Mouse (Mus musculus): ENCODE measurements around the gene Hspa5.
A peak's percentile ranks its signal among the peaks of the same experiment; 100 is the strongest.
"Not testable (repeated sequence)": the region's sequence is repeated elsewhere in the genome, so short reads cannot be mapped to it uniquely, and the experiment has no call there.

Gene Hspa5

DNA sequence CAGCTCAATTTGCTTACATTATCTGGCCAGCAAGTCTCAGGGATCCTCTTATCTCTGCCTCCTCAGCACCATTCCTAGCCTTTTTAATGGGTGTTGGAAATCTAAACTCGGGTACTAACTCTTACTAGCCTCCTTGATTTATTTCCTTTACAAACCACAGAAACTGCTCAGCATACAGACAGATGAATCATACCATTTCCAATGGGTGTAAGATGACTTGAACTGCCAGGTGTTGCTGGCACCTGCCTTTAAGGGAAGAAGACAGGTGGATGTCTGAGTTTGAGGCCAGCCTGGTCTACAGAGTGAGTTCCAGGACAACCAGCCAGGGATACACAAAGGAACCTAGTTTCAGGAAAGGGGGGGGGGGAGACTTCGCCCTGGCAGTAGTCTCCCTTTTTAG, 36.3 kb downstream of the Hspa5 start:
- DNase-seq (ENCODE audit: low spot score in 2 of 2): no peak

DNA sequence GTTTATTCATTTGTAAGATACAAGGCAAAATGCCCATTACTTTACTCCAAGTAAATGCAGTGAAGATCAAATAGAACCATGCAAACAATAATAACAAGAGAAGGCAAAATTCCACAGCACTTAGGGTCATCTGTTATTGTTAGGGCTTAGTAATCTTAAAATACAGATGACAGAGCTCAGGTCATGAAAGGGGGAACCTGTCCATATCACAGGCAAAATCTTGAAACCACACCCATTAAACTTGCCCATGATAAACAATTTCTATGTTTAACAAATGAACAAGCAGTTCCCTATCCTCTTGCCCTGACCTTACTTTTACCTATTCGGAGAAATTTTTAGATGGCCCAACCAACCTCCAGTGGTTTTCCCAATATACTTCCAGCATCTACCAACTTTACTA, 37.8 kb downstream of the Hspa5 start:
- DNase-seq (ENCODE audit: low spot score in 2 of 2): no peak

DNA sequence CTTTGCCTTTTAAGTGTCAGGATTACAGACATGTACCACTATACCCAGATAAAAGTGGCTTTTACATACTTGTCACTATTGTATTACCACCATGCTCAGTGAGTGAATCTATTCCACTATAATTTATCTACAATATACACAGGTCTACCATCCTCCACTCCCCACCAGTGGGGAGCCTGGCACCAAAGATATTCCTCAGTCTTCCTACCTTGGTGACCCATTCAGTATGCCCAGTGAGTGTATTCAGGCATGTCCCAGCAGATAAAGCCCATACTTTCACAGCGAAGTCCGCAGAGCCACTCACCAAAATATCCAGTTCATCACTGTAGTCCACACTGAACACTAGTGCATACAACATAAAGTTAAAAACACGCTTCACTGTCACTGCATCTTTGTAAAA, 39.0 kb downstream of the Hspa5 start:
- DNase-seq (ENCODE audit: low spot score in 2 of 2): no peak

DNA sequence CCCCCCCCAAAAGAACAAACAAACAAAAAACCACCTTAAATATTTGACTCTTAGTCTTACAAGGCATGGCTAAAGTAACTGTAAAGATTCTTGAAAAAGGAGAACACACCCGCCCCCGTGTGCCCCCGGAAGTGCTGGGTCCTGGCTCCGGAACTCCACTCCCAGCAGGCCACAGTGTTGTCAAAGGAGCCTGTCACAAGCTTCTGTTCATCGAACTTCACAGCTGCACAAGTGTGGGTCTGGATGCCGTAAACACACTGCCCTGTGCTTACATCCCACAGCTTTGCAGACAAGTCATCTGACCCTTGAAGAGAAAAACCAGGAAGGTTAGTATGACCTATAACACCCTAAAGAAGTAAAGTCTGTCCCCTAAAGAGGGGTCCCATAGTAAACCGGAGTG, 40.9 kb downstream of the Hspa5 start:
- no peak for DNase-seq (ENCODE audit: low spot score in 2 of 2)

DNA sequence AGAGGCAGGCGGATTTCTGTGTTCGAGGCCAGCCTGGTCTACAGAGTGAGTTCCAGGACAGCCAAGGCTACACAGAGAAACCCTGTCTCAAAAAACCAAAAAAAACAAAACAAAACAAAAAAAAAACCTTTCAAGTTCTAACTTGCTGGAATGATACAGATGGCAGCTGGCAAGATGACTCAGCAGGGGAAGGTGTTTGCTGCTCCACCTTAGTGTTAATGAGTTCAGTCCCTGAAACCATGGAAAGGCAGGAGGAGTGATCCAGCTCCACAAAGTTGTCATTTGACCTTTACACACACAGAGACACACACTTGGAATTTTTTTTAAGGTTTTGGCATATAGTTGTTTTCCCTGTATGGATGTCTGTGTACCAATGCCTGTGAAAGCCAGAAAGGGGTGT, 44.1 kb downstream of the Hspa5 start:
- not testable (repeated sequence) for DNase-seq (ENCODE audit: low spot score in 2 of 2)

DNA sequence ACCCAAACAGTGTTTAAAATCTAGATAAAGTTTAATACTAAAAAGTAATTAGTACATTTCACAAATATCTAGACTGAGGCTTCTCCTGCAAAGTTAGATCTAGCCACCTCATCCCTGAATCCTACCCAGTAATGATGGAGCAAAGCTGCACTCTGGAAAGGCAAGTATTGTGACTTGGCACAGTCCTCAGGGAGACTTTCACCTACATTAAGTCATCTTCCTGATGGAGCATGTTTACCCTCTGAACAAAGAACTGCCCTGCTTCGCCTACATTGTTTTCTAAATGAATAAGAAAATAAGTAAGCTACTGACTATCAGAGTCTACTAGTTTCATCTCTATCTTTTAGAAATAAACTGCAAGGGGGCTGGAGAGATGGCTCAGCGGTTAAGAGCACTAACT, 46.7 kb downstream of the Hspa5 start:
- DNase-seq (ENCODE audit: low spot score in 2 of 2): no peak

DNA sequence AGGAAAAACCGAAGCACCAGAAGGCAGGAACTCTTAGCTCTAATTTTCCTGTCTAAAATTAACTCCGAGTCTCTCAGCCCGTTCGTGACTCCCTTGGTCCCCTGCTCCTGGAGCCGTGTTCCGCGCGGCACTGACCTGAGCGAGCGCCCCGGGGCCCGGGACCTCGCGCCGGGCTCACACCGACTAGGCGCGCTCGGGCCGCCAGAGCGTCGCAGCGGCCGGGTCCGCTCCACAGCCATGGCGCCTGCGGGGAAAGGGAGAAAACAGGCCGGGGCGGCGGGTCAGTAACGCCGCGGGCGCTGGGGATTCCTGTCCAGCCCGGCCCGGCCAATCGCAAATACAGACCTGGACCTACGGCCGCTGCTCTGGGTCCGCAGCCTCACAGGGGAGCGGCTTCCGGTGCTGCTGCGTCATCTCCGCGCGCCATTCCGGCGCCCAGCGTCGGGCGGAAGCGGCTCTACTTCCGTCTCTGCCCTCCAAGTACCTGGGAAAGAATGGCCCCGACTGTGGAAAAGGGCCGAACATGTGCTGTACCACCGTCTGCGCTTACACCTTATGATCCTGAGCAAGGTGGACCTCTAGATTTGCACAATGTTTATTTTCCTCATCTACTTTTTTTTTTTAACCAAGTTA, 54.2 kb downstream of the Hspa5 start, which contains the start of gene Fbxw2:
Gene Fbxw2, minus strand, starts transcription at position 485 of the 633 bp plus-strand sequence.
- DNase-seq (ENCODE audit: low spot score in 2 of 2): peak; percentile 89 to 94

DNA sequence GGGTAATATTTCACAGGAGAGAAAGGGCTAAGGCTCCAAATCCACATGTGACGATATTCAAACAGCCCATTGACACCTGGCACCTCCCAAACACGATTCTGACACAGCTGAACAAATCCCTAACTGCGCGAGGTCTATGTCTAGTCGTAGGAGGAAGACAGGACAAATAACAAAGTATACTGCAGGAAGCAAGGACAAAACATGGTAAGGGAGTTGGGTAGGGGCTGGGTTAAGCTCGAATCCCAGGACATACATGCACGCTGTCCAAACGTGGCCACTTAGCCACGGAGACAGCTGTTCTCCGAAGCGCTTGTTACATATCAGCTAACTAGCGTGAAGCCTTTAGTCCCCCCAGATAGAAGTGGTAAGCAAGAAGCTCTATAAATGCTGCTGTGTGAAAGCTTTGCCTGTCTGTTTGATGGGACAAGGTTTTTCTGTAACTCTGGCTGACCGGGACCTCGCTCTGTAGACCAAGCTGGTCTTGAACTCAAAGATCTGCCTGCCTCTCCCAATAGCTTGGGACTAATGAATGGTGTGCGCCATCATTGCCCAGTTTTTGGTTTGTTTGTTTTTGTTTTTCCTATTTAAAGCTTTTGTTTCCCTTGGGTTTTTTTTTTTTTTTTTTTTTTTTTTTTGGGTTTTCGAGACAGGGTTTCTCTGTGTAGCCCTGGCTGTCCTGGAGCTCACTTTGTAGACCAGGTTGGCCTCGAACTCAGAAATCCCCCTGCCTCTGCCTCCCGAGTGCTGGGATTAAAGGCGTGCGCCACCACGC, 54.9 kb downstream of the Hspa5 start:
- no peak for DNase-seq (ENCODE audit: low spot score in 2 of 2)

All from frontal cortex, postnatal 36 days (tissue).